7 mouse cellular contexts compared by ENCODE assay signal in genomic region chr15:95526626-95527411, GRCm38 (mm10). TPM values are rescaled to one million over a fixed set of nuclear protein-coding genes. Genes with fewer than 3 reads are reported as not detected.
DNase-seq lines count a peak whose midpoint lies in the region; ATAC-seq lines count a peak whose summit lies in the region.

No protein-coding gene starts in this region.

- peak overlapping the region; percentile 92 for H3K4me2 ChIP-seq in embryonic facial prominence, embryonic 15.5 days (replicated peaks)
- peak overlapping the region; percentile 98 for H3K4me2 ChIP-seq in limb, embryonic 13.5 days (replicated peaks)

- peak overlapping the region; percentile 54 for H3K4me3 ChIP-seq in embryonic facial prominence, embryonic 15.5 days (replicated peaks)
- H3K4me3 ChIP-seq in limb, embryonic 13.5 days: peak overlapping the region; percentile 63

- H3K27me3 ChIP-seq in embryonic facial prominence, embryonic 15.5 days: peaks cover 31% of the 10 kb centered on the region
- H3K27me3 ChIP-seq in limb, embryonic 13.5 days: peaks cover 60% of the 10 kb centered on the region

- H3K9ac ChIP-seq in embryonic facial prominence, embryonic 15.5 days: no peak overlapping the region
- H3K9ac ChIP-seq in limb, embryonic 13.5 days: peak overlapping the region; percentile 65; the same call in 1 of the 2 replicates

- no peaks in the 10 kb centered on the region for H3K9me3 ChIP-seq in embryonic facial prominence, embryonic 15.5 days (replicated peaks)
- no peaks in the 10 kb centered on the region for H3K9me3 ChIP-seq in limb, embryonic 13.5 days

- H3K36me3 ChIP-seq in embryonic facial prominence, embryonic 15.5 days: no peaks in the 10 kb centered on the region
- H3K36me3 ChIP-seq in limb, embryonic 13.5 days: no peaks in the 10 kb centered on the region

- no peak overlapping the region for H3K27ac ChIP-seq in embryonic facial prominence, embryonic 15.5 days (replicated peaks)
- no peak overlapping the region for H3K27ac ChIP-seq in limb, embryonic 13.5 days

- WGBS in embryonic facial prominence, embryonic 15.5 days: 2% methylated on average over 27 of the region's 27 CpGs
- WGBS in limb, embryonic 13.5 days: 1% methylated on average over 27 of the region's 27 CpGs

- peaks cover 20% of the 10 kb centered on the region for H3K4me1 ChIP-seq in embryonic facial prominence, embryonic 15.5 days
- peaks cover 20% of the 10 kb centered on the region for H3K4me1 ChIP-seq in limb, embryonic 13.5 days

- intact Hi-C loops in gastrocnemius, postnatal 36 days (cut with DNase I): no loop called here

- no peak for ATAC-seq in embryonic facial prominence, embryonic 15.5 days (ENCODE audit: insufficient number of reproducible peaks, low FRiP score, low TSS enrichment, low read depth)
- 0 out of 2 replicates have a peak, but pooled peaks have one; percentile 42 for ATAC-seq in limb, embryonic 13.5 days (ENCODE audit: low FRiP score, low read depth)

- DNase-seq in right cerebral cortex, postnatal 14 days: peak; percentile 32
- DNase-seq in right cerebral cortex, postnatal 36 days (ENCODE audit: low spot score in 2 of 2): no peak
- DNase-seq in MN1 (ENCODE audit: low spot score): no peak
- DNase-seq in gastrocnemius, postnatal 36 days: no peak
- no peak for DNase-seq in urinary bladder, adult 18-20 months (ENCODE audit: low spot score in 2 of 2)

RNA-seq across cellular contexts. Expression of gene Nell2, which starts 1.5 kb away (rescaled TPM):
- polyA plus RNA-seq in embryonic facial prominence, embryonic 15.5 days (2015; fragmentation: Nextera tagmentation; extraction: Ambion mirVana): 12.9 and 13.6 TPM in 2 replicates
- polyA plus RNA-seq in limb, embryonic 13.5 days (2015; fragmentation: Nextera tagmentation; extraction: Ambion mirVana): 18.8 and 20.1 TPM in 2 replicates
- under 1 TPM; 0.15 to 0.30 TPM for total RNA-seq in gastrocnemius, postnatal 36 days (2021)
